ENCODE assay signal across 23 mouse cellular contexts in the genomic region with DNA sequence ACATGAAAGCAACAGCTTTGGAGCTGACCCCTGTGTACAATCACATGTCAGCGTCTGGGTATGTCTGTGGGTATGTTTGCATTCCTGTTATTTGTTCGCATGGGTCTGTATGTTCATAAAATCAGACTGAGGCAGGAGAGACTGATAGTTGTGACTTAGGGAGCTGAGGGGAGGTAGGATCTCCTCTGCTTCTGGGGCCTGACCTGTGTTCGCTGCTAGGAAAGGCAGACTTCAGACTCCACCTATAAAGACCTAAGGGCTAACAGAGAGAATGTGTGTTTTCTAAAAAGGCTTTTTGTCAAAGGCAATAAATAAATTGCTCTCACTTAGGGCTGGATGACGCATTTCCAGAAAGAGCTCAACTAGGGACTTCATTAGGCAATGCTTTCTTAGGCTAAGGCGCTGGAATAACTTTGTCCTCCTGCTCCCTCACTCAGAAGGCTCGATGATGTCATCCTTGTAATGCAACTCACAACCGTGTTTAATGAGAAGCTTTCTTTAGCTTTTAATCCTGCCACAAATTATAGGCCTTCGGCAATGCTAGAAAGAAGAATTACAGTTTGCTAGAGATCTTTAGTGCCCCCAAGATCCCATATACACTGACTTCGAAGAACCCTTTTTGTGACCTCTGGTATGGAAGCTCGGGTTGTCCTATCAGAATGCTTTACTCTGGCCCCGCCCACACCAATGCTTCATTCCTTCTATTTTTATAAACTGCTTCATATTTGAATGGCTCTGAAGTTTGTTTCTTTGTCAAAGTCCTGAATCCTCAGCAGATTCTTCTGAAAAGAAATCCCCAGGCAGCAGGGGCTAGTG.
DNase-seq lines count a peak whose midpoint lies in the region; ATAC-seq and TF ChIP-seq lines count a peak whose summit lies in the region.
"Had no signal": no experiment of that assay in that cellular context is flagged by ENCODE, and none has a peak within 500 bp of the region (broad histone marks: within the 10 kb centered on the region; RNA-seq: fewer than 3 reads in every experiment).

No protein-coding gene starts in this region.

- no peak overlapping the region for H3K4me3 ChIP-seq in midbrain, postnatal 0 days (ENCODE audit: low read depth, low read length)
- H3K4me3 ChIP-seq in midbrain, embryonic 10.5 days, result no peak overlapping the region
- H3K4me3 ChIP-seq in forebrain, embryonic 15.5 days, result no peak overlapping the region
- no peak overlapping the region for H3K4me3 ChIP-seq in limb, embryonic 15.5 days
- H3K4me3 ChIP-seq: heart, embryonic 12.5 days; hindbrain, embryonic 10.5 days; liver, embryonic 15.5 days had no signal

- H3K4me1 ChIP-seq in midbrain, postnatal 0 days (ENCODE audit: insufficient read depth, low read length), result 0 out of 2 replicates have a peak, but pooled peaks cover 2% of the 10 kb centered on the region
- H3K4me1 ChIP-seq in midbrain, embryonic 10.5 days, result no peaks in the 10 kb centered on the region
- 0 out of 2 replicates have a peak, but pooled peaks cover 8% of the 10 kb centered on the region for H3K4me1 ChIP-seq in forebrain, embryonic 15.5 days
- peaks cover 4% of the 10 kb centered on the region; the same call in 1 of the 2 replicates for H3K4me1 ChIP-seq in limb, embryonic 15.5 days
- H3K4me1 ChIP-seq: heart, embryonic 12.5 days; hindbrain, embryonic 10.5 days; liver, embryonic 15.5 days had no signal

- no peak for ATAC-seq in midbrain, postnatal 0 days (ENCODE audit: low FRiP score)
- ATAC-seq in forebrain, embryonic 15.5 days (replicated peaks), result peak; percentile 58; the same call in 1 of the 2 replicates
- peak; percentile 58; the same call in 1 of the 2 replicates for ATAC-seq in limb, embryonic 15.5 days (ENCODE audit: insufficient number of reproducible peaks, low FRiP score, low TSS enrichment, low read depth)
- ATAC-seq: activated CD4-positive, CD25-positive, alpha-beta regulatory T cell, adult 4 months; intestine, postnatal 0 days; midbrain, embryonic 16.5 days had no signal

- no peak for TF ChIP-seq CTCF in midbrain, postnatal 0 days (IDR thresholded peaks at IDR 0.05)

- H3K27me3 ChIP-seq in midbrain, postnatal 0 days (ENCODE audit: insufficient read depth, low read length), result no peaks in the 10 kb centered on the region
- H3K27me3 ChIP-seq in midbrain, embryonic 10.5 days (ENCODE audit: low read depth, poor library complexity, severe bottlenecking), result no peaks in the 10 kb centered on the region
- H3K27me3 ChIP-seq in forebrain, embryonic 15.5 days, result no peaks in the 10 kb centered on the region
- H3K27me3 ChIP-seq in limb, embryonic 15.5 days, result no peaks in the 10 kb centered on the region
- H3K27me3 ChIP-seq: heart, embryonic 12.5 days; liver, embryonic 15.5 days had no signal

- H3K9ac ChIP-seq in midbrain, postnatal 0 days (replicated peaks; ENCODE audit: low read length, poor library complexity, severe bottlenecking), result no peak overlapping the region
- no peak overlapping the region for H3K9ac ChIP-seq in forebrain, embryonic 15.5 days (replicated peaks)
- H3K9ac ChIP-seq in limb, embryonic 15.5 days, result no peak overlapping the region
- H3K9ac ChIP-seq: heart, embryonic 12.5 days; liver, embryonic 15.5 days had no signal

- H3K27ac ChIP-seq in midbrain, postnatal 0 days (ENCODE audit: low read depth, low read length), result peak overlapping the region; percentile 6; the same call in 1 of the 2 replicates
- no peak overlapping the region for H3K27ac ChIP-seq in midbrain, embryonic 10.5 days (replicated peaks)
- H3K27ac ChIP-seq in forebrain, embryonic 15.5 days (replicated peaks), result no peak overlapping the region
- peak overlapping the region; percentile 17; the same call in 1 of the 2 replicates for H3K27ac ChIP-seq in limb, embryonic 15.5 days
- H3K27ac ChIP-seq: hindbrain, embryonic 10.5 days; liver, embryonic 15.5 days had no signal

- no peak overlapping the region for H3K4me2 ChIP-seq in midbrain, postnatal 0 days (ENCODE audit: low read depth, low read length, poor library complexity, severe bottlenecking)
- no peak overlapping the region for H3K4me2 ChIP-seq in forebrain, embryonic 15.5 days (replicated peaks)
- H3K4me2 ChIP-seq in limb, embryonic 15.5 days, result no peak overlapping the region
- H3K4me2 ChIP-seq: heart, embryonic 12.5 days; liver, embryonic 15.5 days had no signal

- H3K36me3 ChIP-seq in midbrain, postnatal 0 days (ENCODE audit: insufficient read depth, low read length), result no peaks in the 10 kb centered on the region
- no peaks in the 10 kb centered on the region for H3K36me3 ChIP-seq in midbrain, embryonic 10.5 days
- H3K36me3 ChIP-seq in forebrain, embryonic 15.5 days, result no peaks in the 10 kb centered on the region
- no peaks in the 10 kb centered on the region for H3K36me3 ChIP-seq in limb, embryonic 15.5 days
- H3K36me3 ChIP-seq: heart, embryonic 12.5 days; hindbrain, embryonic 10.5 days; liver, embryonic 15.5 days had no signal

- no peaks in the 10 kb centered on the region for H3K9me3 ChIP-seq in midbrain, postnatal 0 days (ENCODE audit: low read length)
- no peaks in the 10 kb centered on the region for H3K9me3 ChIP-seq in midbrain, embryonic 10.5 days (replicated peaks)
- H3K9me3 ChIP-seq in forebrain, embryonic 15.5 days, result no peaks in the 10 kb centered on the region
- no peaks in the 10 kb centered on the region for H3K9me3 ChIP-seq in limb, embryonic 15.5 days
- H3K9me3 ChIP-seq: heart, embryonic 12.5 days; hindbrain, embryonic 10.5 days; liver, embryonic 15.5 days had no signal

- no peak for DNase-seq in midbrain, postnatal 0 days (ENCODE audit: low spot score)
- no peak for DNase-seq in midbrain, embryonic 10.5 days (ENCODE audit: low spot score)
- DNase-seq in fat pad, adult 2 months (ENCODE audit: extremely low read depth, low read depth, low spot score), result peak; percentile 34
- no peak for DNase-seq in gastrocnemius, postnatal 36 days
- DNase-seq in left cerebral cortex, adult 8-10 months (ENCODE audit: low spot score in 2 of 2), result no peak
- DNase-seq: adrenal gland, adult 8-10 months; cerebellum, adult 8-10 months; gastrocnemius, postnatal 10 days; heart, adult 18-20 months; heart, postnatal 10 days; liver; lung, postnatal 4 days; right cerebral cortex, adult 18-20 months; right cerebral cortex, postnatal 4 days; thymus, adult 2 months had no signal

- intact Hi-C loops in gastrocnemius, postnatal 36 days (cut with DNase I), result no loop called here

- whole genome bisulfite sequencing in midbrain, postnatal 0 days, result 74% methylated on average over 11 of the region's 11 CpGs
- WGBS in midbrain, embryonic 10.5 days, result 83% methylated on average over 11 of the region's 11 CpGs
- WGBS in forebrain, embryonic 15.5 days, result 37% methylated on average over 11 of the region's 11 CpGs
- 35% methylated on average over 11 of the region's 11 CpGs for WGBS in limb, embryonic 15.5 days

Comparison
In these comparisons a context has a peak if more than half of its experiments do, and no peak if none do; other contexts are left out.
1. H3K27ac ChIP-seq: peak in midbrain, postnatal 0 days (single experiment) and limb, embryonic 15.5 days (single experiment); none in midbrain, embryonic 10.5 days (single experiment) and forebrain, embryonic 15.5 days (single experiment).